Mouse (Mus musculus): ENCODE data around the gene Mbnl1. TPM values are rescaled to one million over a fixed set of nuclear protein-coding genes. Genes with fewer than 3 reads are reported as not detected.

Mbnl1 gene
- polyA plus RNA-seq, 1 experiment: 137 TPM

DNA sequence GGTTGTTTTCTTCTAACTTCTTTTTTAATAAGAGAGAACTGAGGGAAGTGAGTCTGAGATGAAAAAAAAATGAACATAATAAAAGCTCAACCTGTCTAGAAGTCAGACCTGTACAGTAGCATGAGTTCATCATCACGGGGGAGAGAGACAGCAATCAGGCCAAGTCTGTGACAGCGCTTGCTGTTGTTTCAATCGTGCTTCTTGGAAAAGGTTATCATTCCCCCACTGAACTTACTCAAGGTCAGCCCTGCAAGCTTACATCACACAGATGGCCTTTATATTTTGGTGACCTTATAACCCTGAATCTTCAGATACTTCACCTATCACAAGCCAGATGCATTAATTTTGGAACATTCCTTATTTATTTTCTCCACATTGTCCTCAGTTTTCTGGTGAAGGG is 80.4 kb downstream of the Mbnl1 start:
- Histone ChIP-seq H3K27ac (ENCODE audit: insufficient read depth, low read depth, low read length) (no peak overlapping the region), H3K4me1 (ENCODE audit: control insufficient read depth, insufficient read depth, low read length) (no peaks in the 10 kb centered on the region), H3K4me3 (ENCODE audit: insufficient read depth, low read depth, low read length) (no peak overlapping the region)
- 87% methylated on average over 3 of the region's 3 CpGs for WGBS
- TF ChIP-seq CTCF (IDR thresholded peaks at IDR 0.05; ENCODE audit: insufficient read depth, low read depth, low read length): no peak

DNA sequence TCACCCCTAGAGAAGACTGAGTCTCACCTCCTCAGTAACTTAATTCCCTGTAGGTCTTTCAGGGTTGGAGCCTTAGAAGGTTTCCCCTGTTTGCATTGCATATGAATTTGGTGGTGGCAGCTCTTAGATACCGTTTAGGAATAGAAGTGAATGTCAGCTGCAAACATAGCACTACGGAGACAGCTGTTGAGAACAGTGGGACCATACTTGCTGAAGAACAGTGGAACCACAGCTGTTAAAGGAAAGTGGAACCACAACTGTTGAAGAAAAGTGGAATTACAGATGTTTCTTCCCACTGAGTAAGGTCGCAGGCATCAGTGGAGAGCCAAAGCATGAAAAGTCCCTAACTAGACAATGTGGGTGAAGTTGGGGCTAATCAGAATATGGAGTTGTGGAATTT is 84.0 kb downstream of the Mbnl1 start:
- no peak overlapping the region for H3K4me3 ChIP-seq (ENCODE audit: insufficient read depth, low read depth, low read length)
- H3K4me1 ChIP-seq (ENCODE audit: control insufficient read depth, insufficient read depth, low read length): no peaks in the 10 kb centered on the region
- H3K27ac ChIP-seq (ENCODE audit: insufficient read depth, low read depth, low read length): no peak overlapping the region
- WGBS: 87% methylated on average over 3 of the region's 3 CpGs
- no peak for TF ChIP-seq CTCF (IDR thresholded peaks at IDR 0.05; ENCODE audit: insufficient read depth, low read depth, low read length)
- no peak for TF ChIP-seq POLR2A (IDR thresholded peaks at IDR 0.05; ENCODE audit: insufficient read depth, low read depth, low read length)

DNA sequence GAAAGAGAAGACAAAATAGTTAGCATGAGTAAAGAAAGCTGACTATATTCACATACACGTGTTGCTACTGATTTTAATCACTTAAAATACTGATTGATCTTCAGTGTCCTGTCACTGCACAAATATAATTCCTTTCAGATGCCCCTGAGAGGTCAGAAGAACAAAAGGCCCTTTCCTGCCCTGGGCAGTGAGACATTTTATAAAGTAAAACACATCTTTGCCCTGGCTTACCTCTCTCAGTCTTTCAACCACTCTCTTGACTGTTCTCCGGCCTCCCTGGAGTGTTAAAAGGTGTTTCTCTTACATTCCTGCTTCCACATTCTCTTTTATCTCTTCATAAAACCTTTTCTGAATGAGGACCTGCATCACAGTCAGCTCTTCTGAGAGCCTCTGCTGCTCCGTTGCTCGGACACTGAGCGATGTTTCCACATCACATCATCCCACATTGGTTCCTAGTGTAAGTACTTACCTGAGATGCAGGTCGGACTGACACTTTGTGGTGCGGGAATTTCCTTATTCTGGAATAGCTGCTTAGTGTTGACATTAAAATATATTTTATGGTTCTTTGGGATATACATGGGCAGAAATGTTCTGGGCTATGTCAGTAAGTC is 85.7 kb downstream of the Mbnl1 start:
- H3K4me1 ChIP-seq (ENCODE audit: control insufficient read depth, insufficient read depth, low read length): no peaks in the 10 kb centered on the region
- H3K4me3 ChIP-seq (ENCODE audit: insufficient read depth, low read depth, low read length): no peak overlapping the region
- TF ChIP-seq CTCF (IDR thresholded peaks at IDR 0.05; ENCODE audit: insufficient read depth, low read depth, low read length): no peak
- no peak for TF ChIP-seq POLR2A (IDR thresholded peaks at IDR 0.05; ENCODE audit: insufficient read depth, low read depth, low read length)
- H3K27ac ChIP-seq (ENCODE audit: insufficient read depth, low read depth, low read length): no peak overlapping the region
- 88% methylated on average over 7 of the region's 7 CpGs for WGBS

DNA sequence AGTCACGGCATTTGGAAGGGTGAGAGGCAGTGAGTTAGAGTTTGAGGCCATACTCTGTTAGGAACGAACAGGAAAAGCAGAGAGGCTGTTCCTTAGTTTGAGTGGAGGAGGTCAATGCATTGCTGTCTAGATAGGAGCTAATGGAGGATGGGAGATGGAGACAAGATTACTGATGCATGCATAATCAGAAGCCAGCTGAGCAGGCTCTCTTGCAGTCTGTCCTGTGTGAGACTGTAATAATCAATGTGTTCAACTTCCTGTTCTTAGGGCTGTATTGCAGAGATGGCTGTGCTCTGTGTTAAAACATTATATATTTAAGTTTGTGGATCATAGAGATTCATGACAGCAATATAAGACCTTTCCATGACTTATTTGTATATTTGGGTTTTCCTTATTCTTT is 87.1 kb downstream of the Mbnl1 start:
- 78% methylated on average over 2 of the region's 2 CpGs for WGBS
- no peak for TF ChIP-seq POLR2A (IDR thresholded peaks at IDR 0.05; ENCODE audit: insufficient read depth, low read depth, low read length)
- TF ChIP-seq CTCF (IDR thresholded peaks at IDR 0.05; ENCODE audit: insufficient read depth, low read depth, low read length): no peak

DNA sequence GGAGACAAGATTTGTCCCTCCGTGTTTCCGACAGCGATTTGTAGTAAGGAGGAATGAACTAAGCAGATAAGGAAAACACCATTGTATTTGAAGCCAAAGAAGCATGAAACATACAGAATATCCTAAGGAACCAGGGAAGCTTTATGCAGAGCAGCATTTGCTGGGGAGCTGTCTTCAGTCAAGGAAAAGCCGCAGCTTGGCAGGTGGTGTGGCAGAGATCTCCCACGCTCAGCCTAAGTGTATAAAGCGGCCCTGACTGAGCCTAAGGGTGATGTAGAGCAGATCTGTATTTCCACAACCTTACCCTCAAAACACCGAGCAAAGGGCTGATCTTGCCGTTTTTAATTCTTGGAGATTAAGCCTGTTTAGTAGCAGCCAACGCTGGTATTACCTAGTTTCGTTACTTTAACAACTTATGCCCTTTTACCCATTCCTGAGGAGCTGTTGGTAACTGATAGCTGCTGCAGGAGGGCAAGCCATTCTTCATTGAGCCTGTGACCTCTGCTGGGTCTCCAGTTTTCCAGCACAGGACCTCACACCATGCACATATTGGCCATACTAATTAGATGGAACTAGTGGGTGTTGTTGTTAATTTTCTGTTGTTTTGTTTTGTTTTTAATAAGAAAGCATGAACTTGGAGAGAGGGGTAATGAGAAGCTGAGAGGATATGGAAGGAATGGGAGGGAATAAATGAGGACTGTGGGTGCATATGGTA is 91.1 kb downstream of the Mbnl1 start:
- Histone ChIP-seq H3K4me3 (ENCODE audit: insufficient read depth, low read depth, low read length) (no peak overlapping the region), H3K4me1 (ENCODE audit: control insufficient read depth, insufficient read depth, low read length) (0 out of 2 replicates have a peak, but pooled peaks cover 3% of the 10 kb centered on the region), H3K27ac (ENCODE audit: insufficient read depth, low read depth, low read length) (no peak overlapping the region)
- TF ChIP-seq POLR2A (IDR thresholded peaks at IDR 0.05; ENCODE audit: insufficient read depth, low read depth, low read length): no peak
- WGBS: 72% methylated on average over 10 of the region's 10 CpGs

More for the DNA sequence above, 87.1 kb downstream of the Mbnl1 start:
- Histone ChIP-seq H3K4me3 (ENCODE audit: insufficient read depth, low read depth, low read length) (no peak overlapping the region), H3K4me1 (ENCODE audit: control insufficient read depth, insufficient read depth, low read length) (no peaks in the 10 kb centered on the region), H3K27ac (ENCODE audit: insufficient read depth, low read depth, low read length) (no peak overlapping the region)

DNA sequence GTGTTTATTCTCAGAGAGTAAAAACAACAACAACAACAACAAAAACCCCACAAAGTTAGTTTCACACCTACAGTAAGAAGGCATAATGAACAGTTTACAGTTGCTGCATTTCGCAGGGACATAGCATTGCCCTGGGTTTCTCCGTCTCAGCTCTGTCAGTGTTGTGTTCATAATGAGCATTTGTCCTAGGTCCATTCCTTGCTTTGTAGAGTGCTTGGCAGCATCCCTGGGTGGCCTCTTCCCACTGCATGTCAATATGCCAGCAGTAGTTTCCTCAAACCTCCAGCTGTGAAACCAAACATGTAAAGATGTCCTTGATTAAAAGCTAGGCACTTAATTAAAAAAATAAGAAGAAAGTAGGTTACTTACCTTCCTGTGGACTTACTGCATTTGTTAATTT is 91.6 kb downstream of the Mbnl1 start:
- H3K4me3 ChIP-seq (ENCODE audit: insufficient read depth, low read depth, low read length): no peak overlapping the region
- WGBS: 63% methylated on average over 2 of the region's 2 CpGs
- H3K4me1 ChIP-seq (ENCODE audit: control insufficient read depth, insufficient read depth, low read length): peaks cover 5% of the 10 kb centered on the region; the same call in 1 of the 2 replicates
- 0 out of 2 replicates have a peak overlapping the region, but pooled peaks have one; percentile 31 for H3K27ac ChIP-seq (ENCODE audit: insufficient read depth, low read depth, low read length)
- TF ChIP-seq CTCF (IDR thresholded peaks at IDR 0.05; ENCODE audit: insufficient read depth, low read depth, low read length) (no peak), POLR2A (IDR thresholded peaks at IDR 0.05; ENCODE audit: insufficient read depth, low read depth, low read length) (no peak)

DNA sequence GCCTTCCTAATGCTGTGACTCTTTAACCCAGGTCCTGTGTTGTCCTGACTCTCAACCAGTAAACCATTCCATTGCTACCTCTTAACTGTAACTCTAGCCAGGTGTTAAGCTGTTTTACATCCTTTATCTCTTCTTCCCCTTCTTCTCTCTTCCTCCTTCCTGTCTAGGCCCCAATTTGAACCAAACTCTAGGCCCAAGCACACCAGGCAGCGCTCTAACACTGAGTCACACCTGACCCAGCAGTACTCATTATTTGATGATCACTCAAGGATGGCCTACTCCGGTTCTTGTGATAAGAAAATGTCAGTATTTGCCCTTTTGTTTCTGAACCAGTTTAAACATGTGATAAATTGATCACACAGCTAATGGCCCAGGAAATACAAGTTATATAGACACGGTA is 92.6 kb downstream of the Mbnl1 start:
- TF ChIP-seq CTCF (IDR thresholded peaks at IDR 0.05; ENCODE audit: insufficient read depth, low read depth, low read length) (no peak), POLR2A (IDR thresholded peaks at IDR 0.05; ENCODE audit: insufficient read depth, low read depth, low read length) (no peak)
- H3K27ac ChIP-seq (ENCODE audit: insufficient read depth, low read depth, low read length): no peak overlapping the region
- no peak overlapping the region for H3K4me3 ChIP-seq (ENCODE audit: insufficient read depth, low read depth, low read length)
- H3K4me1 ChIP-seq (ENCODE audit: control insufficient read depth, insufficient read depth, low read length): peaks cover 6% of the 10 kb centered on the region; the same call in 1 of the 2 replicates
- WGBS: 94% methylated on average over 3 of the region's 3 CpGs

DNA sequence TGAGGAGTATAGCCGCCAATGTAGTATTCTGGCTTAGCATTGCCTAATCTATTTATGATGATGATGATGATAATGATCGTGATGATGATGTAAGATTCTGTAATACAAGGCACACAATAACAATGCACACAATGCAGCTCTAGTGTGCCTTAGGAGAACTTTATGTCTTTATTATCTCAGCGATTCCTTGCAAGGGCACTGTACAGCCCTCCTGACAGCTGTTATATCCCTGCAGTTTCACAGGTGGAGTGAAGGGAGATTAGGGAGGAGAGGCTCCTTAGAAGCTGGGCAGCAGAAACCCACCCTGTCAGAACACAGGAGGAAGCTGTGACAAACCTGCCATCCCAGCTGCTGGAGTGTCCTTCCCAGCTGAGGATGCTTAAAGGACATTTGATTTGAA is 93.3 kb downstream of the Mbnl1 start:
- H3K4me3 ChIP-seq (ENCODE audit: insufficient read depth, low read depth, low read length): no peak overlapping the region
- 89% methylated on average over 3 of the region's 3 CpGs for WGBS
- TF ChIP-seq CTCF (IDR thresholded peaks at IDR 0.05; ENCODE audit: insufficient read depth, low read depth, low read length): no peak
- no peak for TF ChIP-seq POLR2A (IDR thresholded peaks at IDR 0.05; ENCODE audit: insufficient read depth, low read depth, low read length)
- H3K27ac ChIP-seq (ENCODE audit: insufficient read depth, low read depth, low read length): no peak overlapping the region
- peaks cover 6% of the 10 kb centered on the region; the same call in 1 of the 2 replicates for H3K4me1 ChIP-seq (ENCODE audit: control insufficient read depth, insufficient read depth, low read length)

DNA sequence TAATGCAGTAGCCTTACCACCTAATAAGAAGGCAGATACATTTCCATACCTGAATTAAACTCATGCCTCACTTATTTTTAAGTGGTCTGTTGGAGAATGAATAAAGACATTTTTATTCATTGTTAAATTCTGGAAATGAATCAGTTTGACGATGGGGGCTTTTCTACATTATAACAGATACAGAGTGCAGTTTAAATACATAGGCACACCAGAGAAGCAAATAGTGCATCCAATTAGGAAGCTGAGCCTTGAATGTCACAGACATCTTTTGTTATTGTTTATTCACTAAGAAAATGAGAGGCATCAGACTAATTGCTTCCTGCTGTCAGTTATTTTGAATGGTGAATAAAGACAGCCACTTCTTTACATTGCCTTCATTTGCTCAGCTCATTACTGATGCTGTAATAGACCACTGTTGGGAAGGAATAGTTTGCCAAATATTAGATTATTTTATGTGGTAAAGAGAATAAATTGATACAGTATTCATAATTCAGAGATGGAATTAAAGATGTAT is 95.6 kb downstream of the Mbnl1 start:
- Histone ChIP-seq H3K27ac (ENCODE audit: insufficient read depth, low read depth, low read length) (no peak overlapping the region), H3K4me3 (ENCODE audit: insufficient read depth, low read depth, low read length) (no peak overlapping the region), H3K4me1 (ENCODE audit: control insufficient read depth, insufficient read depth, low read length) (peaks cover 6% of the 10 kb centered on the region; the same call in 1 of the 2 replicates)
- no peak for TF ChIP-seq CTCF (IDR thresholded peaks at IDR 0.05; ENCODE audit: insufficient read depth, low read depth, low read length)
- no peak for TF ChIP-seq POLR2A (IDR thresholded peaks at IDR 0.05; ENCODE audit: insufficient read depth, low read depth, low read length)
- 58% methylated on average over 1 of the region's 1 CpGs for WGBS
